Mouse (Mus musculus) right cerebral cortex, postnatal 25 days (tissue): ENCODE data around the gene Clnk.
"Not testable (repeated sequence)": the region's sequence is repeated elsewhere in the genome, so short reads cannot be mapped to it uniquely, and the experiment has no call there.

ENCODE experiments used
- DNase-seq: peaks from one replicate; pipeline ENCODE4 v3.0.0; 2022

Gene Clnk

DNA sequence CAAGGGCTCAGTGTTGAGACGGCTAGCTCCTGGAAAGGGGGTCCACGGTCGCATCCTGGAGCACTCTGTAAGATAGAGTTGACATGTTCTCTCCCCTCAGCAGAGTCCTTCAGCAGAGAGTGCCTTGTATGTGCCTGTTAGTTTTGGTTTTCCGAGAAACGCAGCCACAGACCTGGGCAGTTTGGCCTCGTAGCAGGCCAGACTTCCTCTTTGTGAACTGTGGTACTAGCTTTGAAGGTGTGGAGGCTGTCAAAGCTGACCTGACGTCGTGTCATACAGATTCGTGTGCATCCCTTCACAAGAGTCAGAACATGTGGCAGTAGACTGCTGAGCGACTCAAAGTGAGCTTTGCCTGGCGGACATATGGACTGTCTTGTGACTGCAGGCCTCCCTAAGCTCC, at the start of gene Clnk:
TSS of gene Clnk (minus strand) at position 191 of the 400 bp plus-strand sequence.
- no peak for DNase-seq

GRCm38 (mm10) chr5:38905271-38905670, 28.7 kb upstream of the Clnk start:
- DNase-seq, result no peak

DNA sequence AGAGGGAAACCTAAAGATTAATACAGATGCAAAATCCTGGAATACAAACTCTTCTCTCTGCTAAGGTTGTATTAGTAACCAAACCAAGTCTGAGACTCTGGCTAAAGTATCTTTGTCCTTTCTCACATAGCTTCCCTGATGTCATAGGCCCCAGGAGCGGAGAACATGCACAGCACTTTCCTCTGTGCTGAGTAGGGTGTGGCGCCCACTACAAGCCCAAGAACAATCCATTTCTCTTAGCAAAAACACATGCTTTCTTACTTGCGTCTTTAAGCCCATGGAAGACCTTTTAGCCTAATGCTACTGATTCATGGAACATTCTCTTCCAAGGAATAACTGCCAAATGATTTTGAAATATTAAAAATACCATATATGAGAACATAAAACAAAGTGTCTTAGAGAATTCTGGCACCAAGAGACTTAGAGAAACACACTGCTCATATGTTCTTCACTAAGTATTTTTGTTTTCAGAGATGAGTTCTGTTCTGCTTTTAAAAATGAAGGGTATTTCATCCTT, 28.0 kb upstream of the Clnk start:
- DNase-seq, result no peak

DNA sequence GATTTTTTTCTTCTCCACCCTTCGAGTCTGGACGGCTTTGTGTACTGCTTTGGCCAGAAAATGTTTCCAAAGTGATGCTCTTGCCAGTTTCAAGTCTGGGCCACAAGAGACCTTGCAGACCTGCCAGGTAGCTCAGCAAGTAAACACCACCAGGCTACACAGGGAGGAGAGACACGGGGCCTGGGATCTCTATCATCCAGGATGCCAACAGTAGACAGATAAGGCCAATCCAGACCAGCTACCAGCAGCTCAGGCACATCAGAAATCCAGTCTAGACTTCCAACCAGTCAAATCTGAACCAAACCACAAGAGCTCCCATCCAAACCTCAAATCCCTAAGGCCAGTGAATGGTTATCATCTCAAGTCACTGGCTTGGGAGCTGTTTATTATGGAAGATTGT, 26.3 kb upstream of the Clnk start:
- no peak for DNase-seq

- no peak for DNase-seq
These were observed 22.4 kb upstream of the Clnk start for GRCm38 (mm10) chr5:38899051-38899450.

- DNase-seq, result no peak
These were observed 12.0 kb upstream of the Clnk start for GRCm38 (mm10) chr5:38888646-38889045.

DNA sequence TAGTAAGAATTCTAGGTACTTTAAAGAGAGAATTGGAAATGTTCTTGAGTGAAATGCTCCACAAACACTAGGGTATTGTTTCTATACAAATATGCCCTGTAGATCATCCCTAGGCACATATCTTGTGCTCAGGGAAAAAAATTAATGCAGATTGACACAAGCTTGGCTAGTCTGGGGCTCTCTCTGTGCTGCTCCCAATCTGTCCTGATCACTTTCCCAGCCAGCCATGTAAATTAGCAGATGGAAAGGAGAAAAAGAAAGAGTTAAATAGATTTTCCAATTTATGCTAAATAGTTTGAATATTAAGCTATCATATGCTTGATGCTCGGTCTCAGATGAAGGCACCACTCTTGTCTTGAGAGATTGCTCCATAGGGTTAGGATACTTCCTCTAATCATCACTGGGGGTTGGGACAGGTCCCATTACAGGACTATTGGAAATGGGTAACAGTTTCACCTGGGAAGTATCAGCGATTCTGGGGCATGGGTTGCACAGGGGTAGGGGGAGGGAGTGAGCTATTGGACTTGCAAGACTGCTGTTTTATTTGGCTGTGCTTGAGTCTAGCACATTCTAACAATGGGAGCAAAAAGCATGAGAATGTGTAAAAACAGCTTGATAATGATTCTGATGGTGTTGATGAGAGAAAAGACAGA, 10.1 kb upstream of the Clnk start:
- no peak for DNase-seq

- not testable (repeated sequence) for DNase-seq
These were observed 6.0 kb upstream of the Clnk start for GRCm38 (mm10) chr5:38882635-38883034.

GRCm38 (mm10) chr5:38881728-38882620, 5.4 kb upstream of the Clnk start:
- no peak for DNase-seq

GRCm38 (mm10) chr5:38881416-38881727, 4.8 kb upstream of the Clnk start:
- no peak for DNase-seq

DNA sequence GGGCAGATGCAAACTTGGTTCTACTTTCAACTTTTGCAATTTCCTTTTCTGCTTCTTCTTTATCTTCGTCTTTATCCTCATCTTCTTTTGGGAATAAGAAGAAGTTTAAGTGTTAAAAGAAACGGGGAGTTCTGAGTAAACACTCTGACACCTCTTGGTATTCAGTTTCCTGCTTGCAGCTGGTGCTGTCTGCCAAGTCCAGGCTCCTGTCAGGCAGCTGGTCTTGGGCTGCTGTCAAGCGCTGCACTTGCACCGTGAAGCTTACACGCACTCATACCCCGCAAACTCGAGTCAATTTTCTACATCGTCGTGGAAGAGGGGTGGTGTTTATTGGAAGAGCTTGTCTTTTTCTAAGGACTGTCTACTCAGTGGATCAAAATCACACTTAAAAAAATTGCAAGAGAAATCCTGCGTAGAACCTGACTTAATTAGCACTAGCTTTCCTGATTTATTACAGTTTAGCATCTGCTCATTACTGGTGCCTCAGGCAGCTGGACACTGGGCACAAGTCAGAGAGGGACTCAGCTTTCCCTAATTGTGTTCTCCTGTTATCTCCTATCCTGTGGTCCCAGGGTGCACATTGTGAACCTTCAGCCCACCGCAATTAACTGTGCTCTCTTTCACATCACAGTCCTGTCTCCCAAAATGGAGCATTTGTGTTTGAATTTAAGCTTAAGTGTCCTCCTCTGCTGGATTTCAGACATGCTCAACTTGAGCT, 3.5 kb upstream of the Clnk start:
- DNase-seq, result no peak

- DNase-seq, result no peak
These were observed 1.2 kb downstream of the Clnk start for GRCm38 (mm10) chr5:38875403-38875802.

GRCm38 (mm10) chr5:38874931-38875330, 1.7 kb downstream of the Clnk start:
- DNase-seq, result no peak

GRCm38 (mm10) chr5:38872906-38873305, 3.7 kb downstream of the Clnk start:
- no peak for DNase-seq

GRCm38 (mm10) chr5:38871591-38871990, 5.0 kb downstream of the Clnk start:
- DNase-seq, result peak; percentile 21

- DNase-seq, result no peak
These were observed 6.1 kb downstream of the Clnk start for GRCm38 (mm10) chr5:38870485-38870884.

- no peak for DNase-seq
These were observed 6.6 kb downstream of the Clnk start for GRCm38 (mm10) chr5:38869976-38870375.

DNA sequence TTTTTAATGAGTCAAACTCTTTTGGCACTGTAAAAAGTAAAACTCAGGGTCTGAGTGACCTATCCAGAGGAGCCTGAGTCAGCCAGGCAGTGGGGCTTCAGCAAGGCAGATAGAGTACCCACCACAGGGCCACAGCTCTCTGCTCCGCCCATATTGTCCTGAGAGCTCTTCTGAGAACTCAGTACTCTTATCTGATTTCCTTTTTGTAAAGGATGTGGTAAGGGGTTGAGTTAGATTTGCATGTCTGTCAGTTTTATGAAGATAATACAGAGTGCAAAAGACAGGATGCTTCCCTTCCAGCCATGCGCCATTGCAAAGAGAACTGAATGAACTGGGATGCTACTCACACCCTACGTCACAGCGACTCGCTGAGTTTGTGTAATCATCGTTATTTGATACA, 12.0 kb downstream of the Clnk start:
- no peak for DNase-seq

DNA sequence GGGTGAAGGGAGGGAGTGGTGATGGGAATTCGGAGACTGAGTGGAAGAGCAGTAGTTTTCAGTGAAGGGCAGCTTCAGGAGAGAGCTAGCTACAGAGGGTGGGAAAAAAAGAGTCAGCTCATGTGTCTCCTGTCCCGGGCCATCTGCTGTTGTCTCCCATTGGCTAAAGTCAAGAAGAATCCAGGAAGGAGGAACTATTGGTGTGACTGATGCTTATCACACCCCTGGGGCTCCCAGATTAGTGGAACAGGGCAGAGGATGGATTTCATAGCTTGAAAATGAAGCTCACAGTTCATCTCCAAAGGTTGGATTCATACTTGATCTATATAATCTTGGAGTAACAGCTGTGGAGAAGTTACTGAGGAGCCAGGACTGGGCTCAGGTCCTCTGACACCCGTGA, 13.6 kb downstream of the Clnk start:
- no peak for DNase-seq

GRCm38 (mm10) chr5:38862288-38862985, 14.2 kb downstream of the Clnk start:
- DNase-seq, result no peak

DNA sequence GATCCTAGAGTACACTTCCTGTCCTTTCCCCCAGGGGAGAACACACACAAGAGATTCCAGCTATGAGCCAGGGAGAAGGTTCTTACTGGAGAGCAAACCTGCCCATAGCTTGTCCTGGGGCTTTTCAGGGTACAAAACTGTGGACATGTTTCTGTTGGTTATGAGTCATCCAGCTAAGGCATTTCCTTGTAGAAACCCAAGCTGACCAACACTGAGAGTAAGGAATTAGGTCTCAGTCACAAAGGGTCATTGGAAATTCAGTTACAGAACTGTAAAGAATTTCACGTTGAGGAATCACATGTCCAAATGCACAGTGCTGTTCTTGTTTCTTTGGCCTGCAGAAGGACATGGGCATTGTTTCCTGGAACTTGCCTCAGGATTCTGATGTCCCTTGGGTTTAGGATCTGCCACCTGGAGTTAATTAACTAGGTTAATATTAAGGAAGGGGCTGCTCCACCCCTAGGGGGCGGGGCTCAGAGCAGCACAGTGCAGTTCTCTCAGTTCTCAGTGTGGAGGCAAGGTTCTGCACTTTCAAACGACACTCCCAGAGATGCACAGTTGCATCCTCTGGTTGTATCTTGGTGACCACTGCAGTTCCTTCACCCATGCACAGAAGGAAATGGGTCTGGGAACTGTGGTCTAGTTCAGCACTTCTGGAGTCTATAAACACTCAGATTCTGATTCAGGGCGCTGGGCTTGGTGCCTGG, 18.4 kb downstream of the Clnk start:
- no peak for DNase-seq

DNA sequence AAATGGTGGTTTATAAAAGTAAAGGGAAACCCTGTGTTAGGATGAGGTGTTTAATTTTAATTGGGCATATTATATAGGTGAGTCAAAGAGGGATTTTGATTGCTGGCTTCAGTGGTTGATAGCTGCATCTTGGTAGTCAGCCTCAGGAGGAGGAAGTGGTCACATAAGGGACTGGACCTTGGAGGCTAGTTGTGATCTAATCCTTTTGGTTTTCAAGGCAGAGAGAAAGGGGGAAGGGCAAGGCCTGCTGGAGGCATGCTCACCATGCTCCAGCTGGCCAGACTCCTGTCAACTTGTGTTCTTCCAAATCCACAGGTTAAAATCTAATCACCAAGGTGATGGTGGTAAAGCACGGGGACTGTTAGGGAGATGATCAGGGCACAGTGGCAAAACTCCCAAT, 19.0 kb downstream of the Clnk start:
- no peak for DNase-seq
